Comparison of ENCODE assay signal across 12 mouse cellular contexts in the genomic region with DNA sequence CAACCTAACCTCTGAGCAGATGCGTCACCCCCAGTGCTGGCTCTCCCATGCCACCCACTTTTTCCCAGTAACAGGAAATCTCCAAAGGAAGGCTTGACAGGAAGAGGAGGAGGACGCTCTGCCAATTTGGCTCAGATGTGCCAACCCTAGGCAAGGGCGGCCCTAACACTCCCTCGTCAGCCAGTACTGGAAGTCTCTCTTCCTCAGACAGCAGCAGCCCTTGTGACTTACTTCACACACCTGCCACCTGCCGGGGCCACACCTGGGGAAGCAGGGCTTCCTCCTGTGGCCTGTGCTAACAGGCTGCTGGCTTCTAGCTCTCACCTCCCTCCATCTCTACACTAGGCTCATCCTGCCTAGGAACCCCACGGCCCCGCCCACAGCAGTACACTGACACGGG. TPM values are rescaled to one million over a fixed set of nuclear protein-coding genes. Genes with fewer than 3 reads are reported as not detected.
DNase-seq lines count a peak whose midpoint lies in the region; ATAC-seq lines count a peak whose summit lies in the region.
"Had no signal": no experiment of that assay in that cellular context is flagged by ENCODE, and none has a peak within 500 bp of the region (broad histone marks: within the 10 kb centered on the region; RNA-seq: fewer than 3 reads in every experiment).

No protein-coding gene starts in this region.

- no peaks in the 10 kb centered on the region for H3K9me3 ChIP-seq in forebrain, embryonic 10.5 days
- no peaks in the 10 kb centered on the region for H3K9me3 ChIP-seq in forebrain, embryonic 16.5 days (ENCODE audit: control insufficient read depth, low read length)
- H3K9me3 ChIP-seq in kidney, embryonic 16.5 days (ENCODE audit: low read length) = no peaks in the 10 kb centered on the region
- H3K9me3 ChIP-seq in midbrain, embryonic 14.5 days (ENCODE audit: control insufficient read depth, low read length) = no peaks in the 10 kb centered on the region
- H3K9me3 ChIP-seq: embryonic facial prominence, embryonic 13.5 days had no signal

- H3K9ac ChIP-seq in forebrain, embryonic 16.5 days (replicated peaks; ENCODE audit: low read depth, low read length) = no peak overlapping the region
- no peak overlapping the region for H3K9ac ChIP-seq in kidney, embryonic 16.5 days (replicated peaks; ENCODE audit: low read length)
- H3K9ac ChIP-seq in midbrain, embryonic 14.5 days (replicated peaks; ENCODE audit: low read length) = no peak overlapping the region
- H3K9ac ChIP-seq: embryonic facial prominence, embryonic 13.5 days; hindbrain, embryonic 14.5 days had no signal

- no peak overlapping the region for H3K4me2 ChIP-seq in forebrain, embryonic 16.5 days (ENCODE audit: low read length)
- no peak overlapping the region for H3K4me2 ChIP-seq in kidney, embryonic 16.5 days (replicated peaks; ENCODE audit: low read depth, low read length)
- no peak overlapping the region for H3K4me2 ChIP-seq in midbrain, embryonic 14.5 days (ENCODE audit: low read length)
- H3K4me2 ChIP-seq: embryonic facial prominence, embryonic 13.5 days; hindbrain, embryonic 14.5 days had no signal

- ATAC-seq in forebrain, embryonic 16.5 days = no peak
- ATAC-seq in kidney, embryonic 16.5 days (ENCODE audit: low FRiP score, low TSS enrichment) = 0 out of 2 replicates have a peak, but pooled peaks have one; percentile 10
- 0 out of 2 replicates have a peak, but pooled peaks have one; percentile 5 for ATAC-seq in common myeloid progenitor, adult 5-6 weeks (replicated peaks; ENCODE audit: low read depth, poor library complexity, severe bottlenecking)
- ATAC-seq in midbrain, embryonic 14.5 days (ENCODE audit: low FRiP score, low TSS enrichment) = no peak

- no peak for DNase-seq in forebrain, embryonic 10.5 days (ENCODE audit: extremely low spot score, low spot score)
- no peak for DNase-seq in kidney, postnatal 36 days
- DNase-seq in lung, postnatal 36 days = peak; percentile 72
- no peak for DNase-seq in cerebellum, postnatal 36 days
- no peak for DNase-seq in midbrain, embryonic 14.5 days
- DNase-seq: cerebellum, postnatal 10 days; right cerebral cortex, postnatal 4 days had no signal

- 77% methylated on average over 8 of the region's 8 CpGs for WGBS in forebrain, embryonic 10.5 days
- 74% methylated on average over 8 of the region's 8 CpGs for WGBS in forebrain, embryonic 16.5 days
- 69% methylated on average over 8 of the region's 8 CpGs for WGBS in kidney, embryonic 16.5 days
- 73% methylated on average over 8 of the region's 8 CpGs for WGBS in midbrain, embryonic 14.5 days

- H3K36me3 ChIP-seq in forebrain, embryonic 10.5 days (replicated peaks) = no peaks in the 10 kb centered on the region; the same call in 1 of the 2 replicates
- no peaks in the 10 kb centered on the region for H3K36me3 ChIP-seq in forebrain, embryonic 16.5 days (ENCODE audit: control insufficient read depth, insufficient read depth)
- H3K36me3 ChIP-seq in kidney, embryonic 16.5 days (ENCODE audit: insufficient read depth, low read length) = no peaks in the 10 kb centered on the region
- H3K36me3 ChIP-seq in midbrain, embryonic 14.5 days (ENCODE audit: control insufficient read depth, insufficient read depth, low read length) = no peaks in the 10 kb centered on the region
- H3K36me3 ChIP-seq: embryonic facial prominence, embryonic 13.5 days had no signal

- peak overlapping the region; percentile 58; the same call in 1 of the 2 replicates for H3K27ac ChIP-seq in forebrain, embryonic 10.5 days
- H3K27ac ChIP-seq in forebrain, embryonic 16.5 days (ENCODE audit: low read length) = no peak overlapping the region
- no peak overlapping the region for H3K27ac ChIP-seq in kidney, embryonic 16.5 days (ENCODE audit: low read length)
- no peak overlapping the region for H3K27ac ChIP-seq in midbrain, embryonic 14.5 days (replicated peaks; ENCODE audit: low read depth, low read length)
- H3K27ac ChIP-seq: embryonic facial prominence, embryonic 13.5 days; hindbrain, embryonic 14.5 days had no signal

- H3K4me3 ChIP-seq in forebrain, embryonic 10.5 days = no peak overlapping the region
- no peak overlapping the region for H3K4me3 ChIP-seq in forebrain, embryonic 16.5 days (replicated peaks; ENCODE audit: low read length)
- no peak overlapping the region for H3K4me3 ChIP-seq in kidney, embryonic 16.5 days (ENCODE audit: low read length)
- H3K4me3 ChIP-seq in midbrain, embryonic 14.5 days (replicated peaks; ENCODE audit: low read depth, low read length) = no peak overlapping the region
- H3K4me3 ChIP-seq: embryonic facial prominence, embryonic 13.5 days had no signal

- peaks cover 24% of the 10 kb centered on the region for H3K27me3 ChIP-seq in forebrain, embryonic 10.5 days (ENCODE audit: poor library complexity, severe bottlenecking)
- no peaks in the 10 kb centered on the region for H3K27me3 ChIP-seq in forebrain, embryonic 16.5 days (replicated peaks; ENCODE audit: control insufficient read depth, insufficient read depth, low read length)
- H3K27me3 ChIP-seq in kidney, embryonic 16.5 days (ENCODE audit: insufficient read depth, low read length) = no peaks in the 10 kb centered on the region
- no peaks in the 10 kb centered on the region for H3K27me3 ChIP-seq in midbrain, embryonic 14.5 days (ENCODE audit: control insufficient read depth, insufficient read depth, low read length)
- H3K27me3 ChIP-seq: embryonic facial prominence, embryonic 13.5 days had no signal

- peaks cover 74% of the 10 kb centered on the region for H3K4me1 ChIP-seq in forebrain, embryonic 10.5 days
- H3K4me1 ChIP-seq in forebrain, embryonic 16.5 days (replicated peaks; ENCODE audit: control insufficient read depth, insufficient read depth, low read length) = peaks cover 55% of the 10 kb centered on the region
- peaks cover 72% of the 10 kb centered on the region for H3K4me1 ChIP-seq in kidney, embryonic 16.5 days (ENCODE audit: insufficient read depth, low read length)
- H3K4me1 ChIP-seq in midbrain, embryonic 14.5 days (ENCODE audit: control insufficient read depth, insufficient read depth, low read length) = peaks cover 16% of the 10 kb centered on the region

RNA-seq across cellular contexts. Expression of gene Shb, which starts 31.9 kb away (rescaled TPM):
- 2.8 and 3.0 TPM in 2 replicates for polyA plus RNA-seq in forebrain, embryonic 10.5 days (2016; fragmentation: Nextera tagmentation; extraction: Ambion mirVana)
- polyA plus RNA-seq in forebrain, embryonic 16.5 days (2015; fragmentation: Nextera tagmentation; extraction: Ambion mirVana) = 5.8 and 7.0 TPM in 2 replicates
- 2.7 and 3.1 TPM in 2 replicates for polyA plus RNA-seq in kidney, embryonic 16.5 days (2015; fragmentation: Nextera tagmentation; extraction: Ambion mirVana)
- total RNA-seq in common myeloid progenitor, adult 5-6 weeks (2017) = 0.64 and 3.8 TPM in 2 replicates
- polyA plus RNA-seq in midbrain, embryonic 14.5 days (2014; fragmentation: Nextera tagmentation; extraction: Ambion mirVana) = 10.2 and 10.4 TPM in 2 replicates

Comparison
In these comparisons a context has a peak if more than half of its experiments do, and no peak if none do; other contexts are left out.
1. ATAC-seq: peak in kidney, embryonic 16.5 days (single experiment) and common myeloid progenitor, adult 5-6 weeks (single experiment); none in forebrain, embryonic 16.5 days (single experiment) and midbrain, embryonic 14.5 days (single experiment).